In the genomic region with DNA sequence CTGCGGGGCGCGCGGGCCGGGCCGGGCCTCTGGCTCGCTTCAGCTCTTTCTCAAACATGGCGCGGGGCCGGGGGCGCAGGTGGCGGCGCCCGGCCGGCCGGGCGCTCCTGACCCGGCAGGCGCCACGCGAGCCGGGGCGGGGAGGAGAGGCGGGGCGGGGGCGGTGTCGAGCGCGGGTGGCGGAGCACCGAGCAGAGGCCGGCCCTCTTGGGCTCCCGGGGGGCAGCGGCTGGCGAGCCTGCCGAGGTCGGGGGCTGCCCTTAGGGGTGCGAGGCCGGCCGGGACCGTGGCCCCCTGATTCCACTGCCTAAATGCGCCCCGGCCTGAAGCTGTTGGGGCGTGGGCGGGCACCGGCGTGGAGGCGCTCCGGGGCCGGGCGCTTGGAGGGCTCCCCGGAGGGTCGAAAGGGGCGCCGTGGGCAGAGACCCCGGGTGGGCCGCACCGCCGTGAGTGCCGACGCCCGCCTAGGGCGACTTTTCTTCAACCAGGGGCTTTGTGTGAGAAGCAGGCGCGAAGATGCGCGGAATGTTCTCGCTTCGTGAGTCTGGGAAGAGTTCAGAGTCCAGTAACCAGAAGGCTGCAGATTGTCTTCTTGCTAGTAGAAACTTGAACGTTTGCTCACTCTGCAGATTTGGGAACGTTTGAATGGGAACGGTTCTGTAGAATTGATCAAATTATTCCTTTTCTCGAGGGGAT, we compare ENCODE assay signal across 8 mouse cellular contexts. TPM values are rescaled to one million over a fixed set of nuclear protein-coding genes. Genes with fewer than 3 reads are reported as not detected.
DNase-seq lines count a peak whose midpoint lies in the region; ATAC-seq and TF ChIP-seq lines count a peak whose summit lies in the region.

No protein-coding gene starts in this region.

- H3K4me3 ChIP-seq in forebrain, embryonic 11.5 days (ENCODE audit: low read depth, low read length), result peak overlapping the region; percentile 92
- H3K4me3 ChIP-seq in hindbrain, embryonic 12.5 days, result peak overlapping the region; percentile 92

- no peaks in the 10 kb centered on the region for H3K27me3 ChIP-seq in forebrain, embryonic 11.5 days (ENCODE audit: control insufficient read depth, insufficient read depth, low read length)
- no peaks in the 10 kb centered on the region for H3K27me3 ChIP-seq in hindbrain, embryonic 12.5 days

- under 1% methylated on average over 51 of the region's 73 CpGs for WGBS in forebrain, embryonic 11.5 days
- under 1% methylated on average over 50 of the region's 73 CpGs for WGBS in hindbrain, embryonic 12.5 days

- H3K9ac ChIP-seq in forebrain, embryonic 11.5 days (ENCODE audit: low read length), result peak overlapping the region; percentile 95
- H3K9ac ChIP-seq in hindbrain, embryonic 12.5 days, result peak overlapping the region; percentile 92

- H3K4me1 ChIP-seq in forebrain, embryonic 11.5 days (replicated peaks; ENCODE audit: control insufficient read depth, insufficient read depth, low read length), result peaks cover 5% of the 10 kb centered on the region; the same call in 1 of the 2 replicates
- peaks cover 36% of the 10 kb centered on the region for H3K4me1 ChIP-seq in hindbrain, embryonic 12.5 days

- ATAC-seq in forebrain, embryonic 11.5 days (replicated peaks; ENCODE audit: low FRiP score), result peak; percentile 74
- peak; percentile 81 for ATAC-seq in hindbrain, embryonic 12.5 days (ENCODE audit: low FRiP score)

- intact Hi-C loops in heart, postnatal 25 days (cut with DNase I), result loop anchor here (2.0 to 10.0 kb wide), 4 partner anchors 49 to 771 kb away; a partner anchor contains a TSS

- H3K9me3 ChIP-seq in forebrain, embryonic 11.5 days (ENCODE audit: control insufficient read depth, low read length), result no peaks in the 10 kb centered on the region
- H3K9me3 ChIP-seq in hindbrain, embryonic 12.5 days (replicated peaks), result no peaks in the 10 kb centered on the region

- peak overlapping the region; percentile 90 for H3K27ac ChIP-seq in forebrain, embryonic 11.5 days (ENCODE audit: low read depth, low read length)
- H3K27ac ChIP-seq in hindbrain, embryonic 12.5 days, result peak overlapping the region; percentile 97

- H3K36me3 ChIP-seq in forebrain, embryonic 11.5 days (ENCODE audit: control insufficient read depth, insufficient read depth, low read length), result no peaks in the 10 kb centered on the region
- H3K36me3 ChIP-seq in hindbrain, embryonic 12.5 days, result no peaks in the 10 kb centered on the region

- DNase-seq in heart, adult 18-20 months, result peak; percentile 84
- DNase-seq in heart, postnatal 25 days (ENCODE audit: low spot score), result no peak
- DNase-seq in brain, embryonic 14.5 days (ENCODE audit: low read depth), result peak; percentile 71
- no peak for DNase-seq in forebrain, embryonic 11.5 days (ENCODE audit: low spot score)
- DNase-seq in layer of hippocampus, postnatal 36 days, result peak; percentile 33 to 38
- peak; percentile 76 for DNase-seq in lung, postnatal 36 days
- DNase-seq in right cerebral cortex, postnatal 4 days, result peak; percentile 32

- no peak for TF ChIP-seq CTCF in brain, embryonic 14.5 days (IDR thresholded peaks at IDR 0.05; ENCODE audit: borderline replicate concordance, extremely low read depth, insufficient read depth, insufficient read length)

- peak overlapping the region; percentile 70 for H3K4me2 ChIP-seq in forebrain, embryonic 11.5 days (ENCODE audit: low read depth, low read length, severe bottlenecking)
- peak overlapping the region; percentile 94 for H3K4me2 ChIP-seq in hindbrain, embryonic 12.5 days (replicated peaks)

- no peak for TF ChIP-seq POLR2A in brain, embryonic 14.5 days (IDR thresholded peaks at IDR 0.05; ENCODE audit: borderline replicate concordance, extremely low read depth, insufficient read depth, insufficient read length, poor library complexity, severe bottlenecking)

RNA-seq across cellular contexts. Expression of a gene that starts 0.5 kb away (rescaled TPM):
- total RNA-seq in heart, adult 18-20 months (2021), result 10 to 100 TPM; 13.6 to 14.9 TPM
- total RNA-seq in heart, postnatal 25 days (2021), result 10 to 100 TPM; 14.3 to 15.8 TPM
- 42.0 and 44.8 TPM in 2 replicates for polyA plus RNA-seq in brain, embryonic 14.5 days (2012; rRNA removed)
- polyA plus RNA-seq in forebrain, embryonic 11.5 days (2014; fragmentation: Nextera tagmentation; extraction: Ambion mirVana), result 95.4 and 103 TPM in 2 replicates
- 96.7 and 102 TPM in 2 replicates for polyA plus RNA-seq in hindbrain, embryonic 12.5 days (2016; fragmentation: Nextera tagmentation; extraction: Ambion mirVana)
- total RNA-seq in layer of hippocampus, postnatal 36 days (2021), result 10 to 100 TPM; 25.3 to 25.9 TPM

Comparison
In these comparisons a context has a peak if more than half of its experiments do, and no peak if none do; other contexts are left out.
1. DNase-seq: peak in heart, adult 18-20 months (2 of 2), brain, embryonic 14.5 days (single experiment), layer of hippocampus, postnatal 36 days (2 of 2), lung, postnatal 36 days (single experiment) and right cerebral cortex, postnatal 4 days (single experiment); none in heart, postnatal 25 days (single experiment) and forebrain, embryonic 11.5 days (single experiment).